Mouse (Mus musculus): Measurements from ENCODE around the gene Zswim4.

Zswim4 gene

GRCm38 (mm10) chr8:84199348-84200125, 37.3 kb downstream of the Zswim4 start:
- DNase-seq: no peak

DNA sequence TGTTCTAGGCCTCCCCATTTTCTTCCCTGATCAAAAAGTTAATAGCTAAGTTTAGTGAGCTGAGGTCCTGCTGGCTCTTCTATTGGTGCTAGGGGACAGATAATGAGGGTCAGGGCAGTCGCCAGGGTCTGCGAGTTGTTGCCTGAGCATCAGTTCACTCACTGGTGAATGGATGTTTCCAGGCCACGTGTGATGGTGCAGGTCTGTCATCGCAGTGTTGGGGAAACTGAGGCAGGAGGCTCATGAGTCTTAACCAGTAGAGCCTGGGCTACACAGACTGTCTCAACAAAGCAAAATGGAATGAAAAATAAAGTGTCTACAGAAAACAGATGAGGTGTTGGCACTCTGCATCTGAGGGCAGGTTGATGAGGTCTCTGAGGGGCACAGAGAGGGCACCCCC, 38.0 kb downstream of the Zswim4 start:
- no peak for DNase-seq

DNA sequence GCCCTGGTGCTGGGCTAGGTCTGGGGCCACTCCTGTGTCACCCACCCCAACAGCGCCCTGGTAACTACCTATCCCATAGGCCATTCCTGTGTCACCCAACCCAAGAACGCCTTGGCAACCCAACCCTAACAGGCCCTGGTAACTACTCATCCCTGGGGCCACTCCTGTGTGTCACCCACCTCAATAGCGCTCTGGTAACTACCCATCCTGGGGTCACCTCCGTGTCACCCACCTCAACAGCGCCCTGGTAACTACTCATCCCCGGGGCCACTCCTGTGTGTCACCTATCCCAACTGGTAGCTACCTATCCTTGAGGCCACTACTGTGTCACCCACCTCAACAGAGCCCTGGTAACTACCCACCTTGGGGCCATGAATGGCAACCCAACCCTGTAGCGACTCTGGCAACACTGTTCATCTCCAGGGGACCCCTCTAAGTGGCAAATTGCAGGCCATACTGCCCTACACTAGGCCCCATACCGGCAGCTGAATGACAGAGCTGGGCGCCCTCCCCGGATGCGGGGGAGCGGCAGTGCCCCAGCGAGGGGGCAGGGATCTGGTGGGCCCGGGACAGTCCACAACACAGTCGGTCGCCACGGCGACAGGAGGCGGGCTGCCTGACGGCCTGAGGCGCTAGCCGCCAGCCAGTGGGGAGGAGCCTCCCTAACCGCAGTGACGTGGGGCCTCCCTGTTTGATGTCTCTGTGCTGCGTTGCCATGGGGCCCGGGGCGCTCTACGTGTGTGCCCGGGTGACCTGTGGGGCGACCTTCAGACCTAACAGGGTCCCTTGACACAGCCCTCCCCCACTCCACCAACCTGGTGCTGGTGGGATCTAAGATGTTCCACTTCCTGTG, 38.7 kb downstream of the Zswim4 start:
- peak; percentile 90 for DNase-seq

DNA sequence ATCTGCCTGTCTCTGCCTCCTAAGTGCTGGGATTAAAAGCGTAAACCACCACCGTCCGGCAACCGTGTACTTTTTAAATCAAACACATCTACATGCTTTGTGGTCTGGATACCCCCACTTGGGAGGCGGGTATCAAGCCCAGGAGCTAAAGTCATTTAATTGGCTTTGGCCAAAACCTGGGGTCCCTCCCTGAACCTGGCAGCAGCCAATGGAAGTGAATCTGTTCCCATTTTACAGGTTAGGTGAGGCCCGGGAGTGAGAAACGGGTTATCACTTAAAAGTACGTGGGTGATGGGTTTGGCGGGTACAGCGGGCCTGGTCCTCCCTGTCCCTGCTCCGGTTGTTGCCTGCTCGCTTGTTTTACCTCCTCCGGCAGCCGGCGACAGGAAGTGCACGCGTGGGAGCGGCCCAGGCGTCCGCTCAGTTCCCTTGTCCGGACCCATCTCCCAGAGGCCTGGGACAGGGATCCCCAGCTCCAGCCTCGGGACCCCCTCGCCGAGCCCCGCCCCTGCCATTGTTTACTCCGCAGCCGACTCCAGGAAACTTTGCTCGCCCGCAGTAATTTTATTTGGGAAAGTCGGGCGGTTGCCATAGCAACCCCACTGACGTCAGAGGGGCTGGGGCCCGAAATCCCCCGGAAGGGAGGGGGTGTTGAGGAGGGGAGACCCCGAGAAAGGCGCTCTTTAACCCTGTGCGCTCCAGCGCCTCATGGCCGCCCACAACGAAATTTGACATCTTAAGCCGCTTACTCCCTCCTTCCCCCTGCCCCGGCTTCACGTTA, 39.5 kb downstream of the Zswim4 start:
- DNase-seq: peak; percentile 80

DNA sequence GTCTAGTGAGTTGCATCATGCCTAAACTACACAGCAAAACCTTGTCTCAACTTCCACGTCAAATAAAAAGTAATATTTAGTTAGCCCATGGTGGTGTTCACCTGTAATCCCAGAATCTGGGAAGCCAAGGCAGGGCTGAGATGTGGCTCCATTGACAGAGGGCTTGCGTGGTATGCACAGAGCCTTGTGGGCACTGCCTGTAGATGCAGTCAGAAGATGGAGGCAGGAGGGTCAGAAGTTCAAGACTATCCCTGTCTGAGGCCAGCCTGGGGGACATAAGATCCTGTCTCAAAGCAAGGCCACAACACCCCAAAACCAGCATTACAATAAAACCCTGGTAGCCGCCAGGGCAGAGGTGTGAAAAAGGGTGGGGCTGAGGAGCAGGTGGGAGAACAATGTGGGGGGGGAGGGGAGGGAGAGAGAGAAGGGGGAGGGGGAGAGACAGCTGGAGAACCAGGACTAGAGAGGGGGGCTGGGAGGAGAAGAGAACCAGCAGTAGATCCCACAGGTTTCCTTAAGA, 42.6 kb downstream of the Zswim4 start:
- no peak for DNase-seq

- peak; percentile 51 for DNase-seq
These were observed 43.3 kb downstream of the Zswim4 start for GRCm38 (mm10) chr8:84193566-84193965.

GRCm38 (mm10) chr8:84193161-84193560, 43.7 kb downstream of the Zswim4 start:
- DNase-seq: no peak

- DNase-seq: peak; percentile 89
These were observed 44.3 kb downstream of the Zswim4 start for GRCm38 (mm10) chr8:84192555-84192954.

- peak; percentile 89 for DNase-seq
These were observed 44.8 kb downstream of the Zswim4 start for GRCm38 (mm10) chr8:84192023-84192422.

DNA sequence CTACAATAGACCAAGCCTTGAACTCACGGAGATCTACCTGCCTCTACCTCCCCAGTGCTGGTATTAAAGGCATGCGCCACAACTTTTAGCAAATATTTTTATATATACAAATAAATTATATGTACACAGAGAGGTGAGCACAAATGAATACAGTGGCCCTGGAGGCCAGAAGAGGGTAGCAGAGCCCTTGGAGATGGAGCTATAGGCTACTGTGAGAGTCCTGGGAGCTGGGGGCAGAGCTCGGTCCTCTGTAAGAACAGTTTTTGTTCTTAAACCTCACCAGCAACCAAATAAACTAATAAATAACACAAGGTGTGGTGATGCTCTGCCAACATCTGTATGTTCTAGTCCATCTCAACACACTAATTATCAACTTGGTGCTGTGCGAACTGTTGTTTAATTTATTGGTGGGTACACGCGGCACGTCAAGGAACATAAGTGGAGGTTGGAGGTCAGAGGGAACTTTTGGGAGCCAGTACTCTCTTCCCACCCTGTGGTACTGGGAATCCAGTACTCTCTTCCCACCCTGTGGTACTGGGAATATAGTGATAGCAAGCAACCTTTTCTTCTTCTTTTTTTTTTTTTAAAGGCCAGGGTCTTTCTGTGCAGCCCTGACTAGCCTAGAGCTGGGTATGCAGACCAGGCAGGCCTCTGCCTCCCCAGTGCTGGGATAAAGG, 46.5 kb downstream of the Zswim4 start:
- no peak for DNase-seq

DNA sequence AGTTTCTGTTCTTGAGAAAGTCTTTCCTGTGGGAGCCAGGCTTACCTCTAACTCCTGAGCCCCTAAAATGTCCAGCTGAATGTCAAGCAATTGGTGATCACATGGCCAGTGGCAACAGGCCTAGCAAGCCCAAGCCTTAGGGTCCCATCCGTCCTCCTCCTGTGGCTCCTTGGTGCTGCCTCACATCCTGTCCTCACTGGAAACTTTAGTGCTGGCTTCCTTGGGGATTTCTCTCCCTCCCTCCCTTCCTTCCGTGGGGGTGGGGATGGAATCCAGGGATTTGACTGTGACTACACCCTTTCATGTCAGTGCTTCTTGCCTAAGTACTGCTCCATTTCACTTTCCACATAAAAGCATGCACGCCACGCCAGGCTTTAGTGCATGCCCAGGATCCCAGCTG, 47.3 kb downstream of the Zswim4 start:
- no peak for DNase-seq

- no peak for DNase-seq
These were observed 48.2 kb downstream of the Zswim4 start for GRCm38 (mm10) chr8:84188671-84189070.

GRCm38 (mm10) chr8:84187065-84187755, 49.6 kb downstream of the Zswim4 start:
- DNase-seq: peak; percentile 84

DNA sequence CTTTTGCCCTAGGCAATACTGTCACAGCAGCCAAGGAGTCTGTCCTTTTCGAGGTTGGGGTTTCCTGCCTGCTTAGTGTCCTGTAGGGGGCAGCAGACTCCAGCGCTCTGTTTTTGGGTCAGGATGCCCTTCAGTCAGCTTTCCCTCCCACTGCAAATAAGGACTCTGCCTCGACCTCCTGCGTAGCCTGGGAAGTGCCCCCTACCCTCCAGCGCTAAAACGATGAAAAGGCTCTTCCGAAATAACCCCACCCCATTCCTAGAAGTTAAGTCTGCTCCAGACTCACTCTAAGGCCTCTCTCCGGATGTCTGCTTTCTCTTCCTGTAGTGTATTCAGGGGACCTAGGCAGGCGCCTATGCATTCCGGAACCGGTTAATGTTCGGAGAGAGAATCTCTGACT, 50.3 kb downstream of the Zswim4 start:
- DNase-seq: peak; percentile 72

DNA sequence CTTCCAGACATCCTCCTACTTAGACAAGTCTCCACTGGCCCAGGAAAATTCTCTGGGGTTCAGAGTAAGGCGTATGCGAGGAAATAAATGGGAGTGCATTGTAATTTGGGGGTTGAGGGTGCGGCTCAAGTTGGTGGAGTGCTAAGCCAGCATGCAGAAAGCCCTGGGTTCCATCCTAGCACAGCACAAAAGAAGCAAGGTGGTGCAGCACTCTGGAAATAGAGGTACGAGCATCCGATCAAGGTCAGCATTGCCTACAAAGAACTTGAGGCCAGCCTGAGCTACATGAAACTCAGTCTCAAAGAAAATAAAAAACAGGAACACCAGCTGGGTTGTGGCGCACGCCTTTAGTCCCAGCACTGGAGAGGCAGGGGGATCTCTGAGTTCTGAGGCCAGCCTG, 51.7 kb downstream of the Zswim4 start, which contains the start of gene Nanos3:
TSS of gene Nanos3 (minus strand) at position 101 of the 400 bp plus-strand sequence.
- DNase-seq: no peak

- DNase-seq: no peak
These were observed 52.5 kb downstream of the Zswim4 start for GRCm38 (mm10) chr8:84184085-84185043.

DNA sequence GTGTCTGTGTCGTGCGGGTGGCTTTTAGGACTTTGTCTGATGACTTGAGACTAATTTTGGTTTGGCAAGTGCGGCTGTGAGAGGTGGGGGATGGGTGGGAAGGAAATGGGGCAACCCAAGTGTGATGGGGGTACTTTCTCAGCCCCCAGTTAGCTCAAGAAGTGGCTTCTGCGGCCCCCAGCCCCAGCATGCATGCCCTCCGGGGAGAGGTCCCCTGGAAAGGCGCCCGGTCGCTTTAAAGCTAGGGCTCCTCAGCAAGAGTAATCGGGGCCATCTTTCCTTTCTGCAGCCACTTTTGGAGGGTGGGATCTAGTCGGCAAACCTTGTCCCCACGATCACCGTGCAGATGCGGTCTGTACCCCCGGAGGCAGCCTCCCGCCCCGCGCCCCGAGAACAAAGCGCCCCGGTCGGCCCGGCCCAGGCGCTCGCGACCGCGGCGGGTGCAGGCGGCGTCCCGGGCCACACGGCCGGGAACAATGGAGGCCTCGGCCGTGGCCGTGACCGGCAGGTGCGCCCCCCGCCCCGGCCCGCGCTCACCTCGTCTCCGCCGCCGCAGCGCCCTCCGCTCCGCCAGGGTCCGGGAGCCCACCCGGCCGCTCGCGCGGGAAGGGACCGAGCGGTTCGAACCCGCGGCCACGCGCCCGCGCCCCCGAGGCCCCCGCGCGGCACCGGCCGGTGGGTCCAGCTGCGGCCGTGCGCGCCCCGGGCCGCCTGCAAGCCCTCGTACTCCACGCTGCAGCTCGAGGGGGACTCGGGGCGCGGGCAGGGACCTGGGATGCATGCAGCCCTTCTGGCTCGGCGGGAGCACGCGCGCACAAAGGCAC, 53.4 kb downstream of the Zswim4 start:
- peak; percentile 17 for DNase-seq

DNA sequence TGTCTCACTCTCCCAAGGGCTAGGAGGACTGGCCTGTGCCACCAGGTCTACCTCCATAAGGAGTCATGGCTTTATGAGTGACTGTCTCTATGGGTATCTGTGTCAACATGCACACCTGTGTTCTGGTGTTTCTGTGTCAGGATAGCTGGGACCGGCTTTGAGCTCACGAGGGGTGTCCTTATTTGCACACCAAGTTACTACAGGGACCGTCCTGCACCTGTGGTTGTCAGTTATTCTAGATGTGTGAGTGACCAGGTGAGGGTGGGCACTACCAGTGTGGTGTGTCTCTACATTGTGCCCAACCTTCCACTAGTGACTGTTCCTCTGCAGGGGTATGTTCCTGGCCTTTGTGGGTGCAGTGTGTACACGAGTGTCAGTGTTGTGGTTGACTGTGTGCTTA, 54.0 kb downstream of the Zswim4 start:
- no peak for DNase-seq

- peak; percentile 72 for DNase-seq
These were observed 56.2 kb downstream of the Zswim4 start for GRCm38 (mm10) chr8:84180530-84181190.
